8 mouse cellular contexts compared by ENCODE assay signal in the genomic region with DNA sequence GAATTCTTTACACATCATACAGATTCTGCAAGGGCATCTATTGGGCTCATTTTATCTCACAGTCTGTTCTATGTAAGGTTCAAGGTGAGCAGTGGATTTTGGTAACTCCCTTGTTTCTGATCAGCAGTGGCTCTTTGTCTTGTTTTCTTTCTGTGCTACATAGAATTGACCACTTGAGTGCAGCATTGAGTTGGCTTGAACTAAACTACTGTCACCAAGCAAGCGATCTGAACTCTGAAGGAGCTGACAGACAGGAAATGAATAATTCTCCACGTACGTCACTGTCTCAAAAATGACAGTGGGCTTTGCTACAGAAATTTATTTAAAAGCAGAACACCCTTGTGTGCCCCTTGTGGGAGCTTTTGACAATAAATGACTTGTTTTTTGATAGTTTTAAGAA.
DNase-seq lines count a peak whose midpoint lies in the region; ATAC-seq and TF ChIP-seq lines count a peak whose summit lies in the region.

No protein-coding gene starts in this region.

- intact Hi-C loops in gastrocnemius, adult 2 months (cut with DNase I), result loop anchor here (5.0 kb wide), 1 partner anchor 764 kb away; no protein-coding TSS in a partner anchor
- intact Hi-C loops in gastrocnemius, postnatal 36 days (cut with DNase I), result loop anchor here (5.0 kb wide), 1 partner anchor 764 kb away; no protein-coding TSS in a partner anchor

- no peaks in the 10 kb centered on the region for H3K9me3 ChIP-seq in embryonic facial prominence, embryonic 11.5 days (replicated peaks; ENCODE audit: control insufficient read depth, low read length)
- no peaks in the 10 kb centered on the region for H3K9me3 ChIP-seq in midbrain, embryonic 10.5 days (replicated peaks)

- TF ChIP-seq CTCF in gastrocnemius, adult 2 months (IDR thresholded peaks at IDR 0.05), result peak; percentile 64
- TF ChIP-seq CTCF in layer of hippocampus, adult 2 months (conservative IDR thresholded peaks at IDR 0.05), result peak; percentile 91

- H3K4me2 ChIP-seq in embryonic facial prominence, embryonic 11.5 days (ENCODE audit: low read depth, low read length), result no peak overlapping the region

- no peak overlapping the region for H3K27ac ChIP-seq in gastrocnemius, adult 2 months
- H3K27ac ChIP-seq in embryonic facial prominence, embryonic 11.5 days (replicated peaks; ENCODE audit: low read depth, low read length), result no peak overlapping the region
- no peak overlapping the region for H3K27ac ChIP-seq in layer of hippocampus, adult 2 months
- peak overlapping the region; percentile 61 for H3K27ac ChIP-seq in midbrain, embryonic 10.5 days (replicated peaks)

- no peak overlapping the region for H3K9ac ChIP-seq in embryonic facial prominence, embryonic 11.5 days (replicated peaks; ENCODE audit: low read length)

- no peaks in the 10 kb centered on the region for H3K36me3 ChIP-seq in embryonic facial prominence, embryonic 11.5 days (replicated peaks; ENCODE audit: control insufficient read depth, insufficient read depth, low read depth, low read length)
- no peaks in the 10 kb centered on the region for H3K36me3 ChIP-seq in midbrain, embryonic 10.5 days

- peak overlapping the region; percentile 43 for H3K4me3 ChIP-seq in gastrocnemius, adult 2 months
- H3K4me3 ChIP-seq in embryonic facial prominence, embryonic 11.5 days (ENCODE audit: low read depth, low read length), result no peak overlapping the region
- H3K4me3 ChIP-seq in layer of hippocampus, adult 2 months, result peak overlapping the region; percentile 22; the same call in 1 of the 2 replicates
- peak overlapping the region; percentile 23; the same call in 1 of the 2 replicates for H3K4me3 ChIP-seq in midbrain, embryonic 10.5 days

- H3K4me1 ChIP-seq in embryonic facial prominence, embryonic 11.5 days (ENCODE audit: control insufficient read depth, insufficient read depth, low read length), result no peaks in the 10 kb centered on the region
- peaks cover 17% of the 10 kb centered on the region for H3K4me1 ChIP-seq in midbrain, embryonic 10.5 days

- ATAC-seq in embryonic facial prominence, embryonic 11.5 days (replicated peaks; ENCODE audit: insufficient number of reproducible peaks, low FRiP score, low TSS enrichment, low read depth), result peak; percentile 49
- peak; percentile 97 to 98 for ATAC-seq in hematopoietic stem cell, adult 5-6 weeks (replicated peaks in 1 of 2; ENCODE audit: insufficient read depth in 1 of 2, low FRiP score in 2 of 2, low TSS enrichment in 1 of 2, low read depth in 1 of 2, poor library complexity in 2 of 2, severe bottlenecking in 2 of 2)

- no peak for DNase-seq in gastrocnemius, adult 2 months
- DNase-seq in gastrocnemius, postnatal 36 days, result no peak
- DNase-seq in MN1 (ENCODE audit: low spot score), result peak; percentile 78
- DNase-seq in embryonic facial prominence, embryonic 11.5 days (ENCODE audit: low spot score), result peak; percentile 81
- DNase-seq in layer of hippocampus, adult 2 months (ENCODE audit: low spot score in 2 of 2), result peak; percentile 52 to 68
- DNase-seq in midbrain, embryonic 10.5 days (ENCODE audit: low spot score), result peak; percentile 29
- no peak for DNase-seq in spleen, postnatal 4 days (ENCODE audit: low spot score in 2 of 2)

- 0% methylated on average over 3 of the region's 3 CpGs for WGBS in embryonic facial prominence, embryonic 11.5 days
- 6% methylated on average over 3 of the region's 3 CpGs for WGBS in midbrain, embryonic 10.5 days

- H3K27me3 ChIP-seq in embryonic facial prominence, embryonic 11.5 days (ENCODE audit: control insufficient read depth, insufficient read depth, low read length), result no peaks in the 10 kb centered on the region
- no peaks in the 10 kb centered on the region for H3K27me3 ChIP-seq in midbrain, embryonic 10.5 days (ENCODE audit: low read depth, poor library complexity, severe bottlenecking)

Comparison
In these comparisons a context has a peak if more than half of its experiments do, and no peak if none do; other contexts are left out.
1. DNase-seq: peak in MN1 (single experiment), embryonic facial prominence, embryonic 11.5 days (single experiment), layer of hippocampus, adult 2 months (2 of 2) and midbrain, embryonic 10.5 days (single experiment); none in gastrocnemius, adult 2 months (single experiment), gastrocnemius, postnatal 36 days (0 of 2) and spleen, postnatal 4 days (0 of 2).